8 mouse cellular contexts compared by ENCODE assay signal in genomic region chr5:147319653-147320052, GRCm38 (mm10). TPM values are rescaled to one million over a fixed set of nuclear protein-coding genes. Genes with fewer than 3 reads are reported as not detected.
DNase-seq lines count a peak whose midpoint lies in the region; ATAC-seq and TF ChIP-seq lines count a peak whose summit lies in the region.
"Had no signal": no experiment of that assay in that cellular context is flagged by ENCODE, and none has a peak within 500 bp of the region (broad histone marks: within the 10 kb centered on the region; RNA-seq: fewer than 3 reads in every experiment).

No protein-coding gene starts in this region.

- H3K4me3 ChIP-seq in G1E (ENCODE audit: low read depth, low read length) = no peak overlapping the region

- H3K36me3 ChIP-seq in G1E (replicated peaks) = no peaks in the 10 kb centered on the region

- DNase-seq in layer of hippocampus, adult 11-12 months (ENCODE audit: low spot score) = peak; percentile 20
- DNase-seq in layer of hippocampus, postnatal 10 days (ENCODE audit: low spot score in 2 of 2) = no peak
- peak; percentile 30 for DNase-seq in G1E (ENCODE audit: low spot score)
- peak; percentile 29 for DNase-seq in cerebellum, adult 8-10 months
- DNase-seq in induced T-regulatory cell, adult 2 months (ENCODE audit: low read depth) = peak; percentile 74
- peak; percentile 16 for DNase-seq in neural tube, embryonic 10.5 days (ENCODE audit: extremely low spot score, low spot score)
- DNase-seq in layer of hippocampus, adult 9-11 months = no peak

- H3K4me1 ChIP-seq in G1E (ENCODE audit: insufficient read depth, low read depth, low read length) = peaks cover 2% of the 10 kb centered on the region; the same call in 1 of the 2 replicates

- ATAC-seq in G1E (ENCODE audit: extremely low read depth, insufficient number of reproducible peaks, low FRiP score, poor library complexity, severe bottlenecking) = peak; percentile 68

- peaks cover 24% of the 10 kb centered on the region for H3K27me3 ChIP-seq in G1E (ENCODE audit: insufficient read depth, low read length)

- no peaks in the 10 kb centered on the region for H3K9me3 ChIP-seq in G1E (replicated peaks)

- peak; percentile 37; the same call in 1 of the 2 replicates for TF ChIP-seq CTCF in G1E (IDR thresholded peaks at IDR 0.05; ENCODE audit: low read depth, low read length)

RNA-seq across cellular contexts. Expression of gene Urad, which starts 2.6 kb away (rescaled TPM):
- not detected for total RNA-seq in layer of hippocampus, postnatal 10 days (2021)
- total RNA-seq in G1E (2014; fragmentation: Nextera tagmentation) (not detected in 2 replicates), G1E (2017) (0.17 TPM in 1 of 2 replicates, not detected in the other)
- not detected in 2 replicates for polyA plus RNA-seq in G1E (2012)
- polyA plus RNA-seq: gonadal fat pad, adult 2 months had no signal

RNA-seq across cellular contexts. Expression of gene Cdx2, which starts 12.6 kb away (rescaled TPM):
- not detected for total RNA-seq in layer of hippocampus, postnatal 10 days (2021)
- total RNA-seq in G1E (2014; fragmentation: Nextera tagmentation) = not detected in 2 replicates
- total RNA-seq in G1E (2017) = not detected in 2 replicates
- not detected in 2 replicates for polyA plus RNA-seq in G1E (2012)

RNA-seq across cellular contexts. Expression of gene Pdx1, which starts 49.9 kb away (rescaled TPM):
- total RNA-seq in layer of hippocampus, postnatal 10 days (2021) = not detected
- total RNA-seq in G1E (2014; fragmentation: Nextera tagmentation) = not detected in 2 replicates
- total RNA-seq in G1E (2017) = 0.12 TPM in 1 of 2 replicates, not detected in the other
- not detected in 2 replicates for polyA plus RNA-seq in G1E (2012)
- polyA plus RNA-seq: gonadal fat pad, adult 2 months had no signal

Comparison
In these comparisons a context has a peak if more than half of its experiments do, and no peak if none do; other contexts are left out.
1. DNase-seq: peak in layer of hippocampus, adult 11-12 months (single experiment), G1E (single experiment), cerebellum, adult 8-10 months (single experiment), induced T-regulatory cell, adult 2 months (single experiment) and neural tube, embryonic 10.5 days (single experiment); none in layer of hippocampus, postnatal 10 days (0 of 2) and layer of hippocampus, adult 9-11 months (single experiment).